Mouse (Mus musculus) kidney, adult 2 months (tissue): ENCODE measurements at regions not wholly inside any gene's neighbourhood (a gene's known extent, or its start where the extent isn't known, plus 50 kb on each side); places are given as distances from the start of the nearest gene placed in this dataset.
A peak's percentile ranks its signal among the peaks of the same experiment; 100 is the strongest.
"Not testable (repeated sequence)": the region's sequence is repeated elsewhere in the genome, so short reads cannot be mapped to it uniquely, and the experiment has no call there.

Experiments used
- DNase-seq: peaks from one replicate; pipeline ENCODE4 v3.0.0; 2021
- H3K27ac ChIP-seq: fragments of 200-500 bp; 2 replicates; pipeline ENCODE4 v1.5.1; 2012; ENCODE audit warnings: low read depth, low read length, control low read depth, inconsistent platforms; ENCODE audit not compliant: insufficient read depth
- H3K27me3 ChIP-seq: fragments of 200-500 bp; replicated peaks from 2 replicates; pipeline ENCODE4 v1.6.1; 2012; ENCODE audit warnings: mild to moderate bottlenecking, moderate library complexity, low read length, inconsistent platforms; ENCODE audit not compliant: control insufficient read depth, insufficient read depth
- H3K36me3 ChIP-seq: fragments of 200-500 bp; 2 replicates; pipeline ENCODE4 v1.6.1; 2012; ENCODE audit warnings: mild to moderate bottlenecking, moderate library complexity, low read length, inconsistent platforms; ENCODE audit not compliant: control insufficient read depth, insufficient read depth
- H3K4me1 ChIP-seq: fragments of 200-500 bp; 2 replicates; pipeline ENCODE4 v1.6.1; 2011; ENCODE audit warnings: low read length; ENCODE audit not compliant: control insufficient read depth, insufficient read depth
- H3K4me3 ChIP-seq: fragments of 200-500 bp; 2 replicates; pipeline ENCODE4 v1.5.1; 2011; ENCODE audit warnings: mild to moderate bottlenecking, low read depth, low read length, control low read depth; ENCODE audit not compliant: insufficient read depth
- CTCF ChIP-seq: fragments of 200-500 bp; conservative IDR thresholded peaks from 2 replicates; pipeline ENCODE4 v1.5.1; 2011; ENCODE audit warnings: low read depth, mild to moderate bottlenecking, control low read depth, low read length, moderate library complexity, mixed read lengths; ENCODE audit not compliant: insufficient read depth, insufficient read length
- POLR2A ChIP-seq: fragments of 200-500 bp; IDR thresholded peaks from one replicate; pipeline ENCODE4 v1.6.1; 2011; ENCODE audit warnings: low read depth, low read length, control low read depth
- WGBS: fragments of 180-500 bp; shearing (Covaris S2); methylation state at CpG from one replicate; pipeline ENCODE4 v1.1.7; 2018; 5-methylcytosine and 5-hydroxymethylcytosine counted together

GRCm38 (mm10) chr10:31143856-31144488, 169.2 kb upstream of the Hddc2 start:
- no peaks in the 10 kb centered on the region for H3K36me3 ChIP-seq
- DNase-seq = no peak
- no peak for TF ChIP-seq CTCF
- no peak for TF ChIP-seq POLR2A
- H3K4me3 ChIP-seq = no peak overlapping the region
- H3K27ac ChIP-seq = no peak overlapping the region
- H3K4me1 ChIP-seq = no peaks in the 10 kb centered on the region
- H3K27me3 ChIP-seq = no peaks in the 10 kb centered on the region

GRCm38 (mm10) chr10:31144489-31144872, 168.7 kb upstream of the Hddc2 start:
- WGBS = 83% methylated on average over 3 of the region's 3 CpGs
- H3K4me3 ChIP-seq = no peak overlapping the region
- H3K36me3 ChIP-seq = no peaks in the 10 kb centered on the region
- DNase-seq = no peak
- H3K27me3 ChIP-seq = no peaks in the 10 kb centered on the region
- no peaks in the 10 kb centered on the region for H3K4me1 ChIP-seq
- TF ChIP-seq CTCF (no peak), POLR2A (no peak)
- H3K27ac ChIP-seq = no peak overlapping the region

GRCm38 (mm10) chr10:31173169-31173686, 140.0 kb upstream of the Hddc2 start:
- Histone ChIP-seq H3K36me3 (no peaks in the 10 kb centered on the region), H3K27me3 (no peaks in the 10 kb centered on the region), H3K4me1 (no peaks in the 10 kb centered on the region), H3K4me3 (no peak overlapping the region), H3K27ac (no peak overlapping the region)
- WGBS = 30% methylated on average over 15 of the region's 15 CpGs
- peak; percentile 57 for DNase-seq
- TF ChIP-seq POLR2A = no peak
- no peak for TF ChIP-seq CTCF

GRCm38 (mm10) chr10:31189577-31189976, 123.6 kb upstream of the Hddc2 start:
- Histone ChIP-seq H3K27ac (no peak overlapping the region), H3K36me3 (no peaks in the 10 kb centered on the region), H3K4me3 (no peak overlapping the region), H3K27me3 (no peaks in the 10 kb centered on the region), H3K4me1 (no peaks in the 10 kb centered on the region)
- WGBS = 54% methylated on average over 1 of the region's 1 CpGs
- TF ChIP-seq CTCF (no peak), POLR2A (no peak)
- no peak for DNase-seq

- not testable (repeated sequence) for H3K36me3 ChIP-seq, H3K27me3 ChIP-seq
These were observed 101.0 kb upstream of the Hddc2 start for GRCm38 (mm10) chr10:31212164-31212563.

GRCm38 (mm10) chr10:31212778-31213454, 100.3 kb upstream of the Hddc2 start:
- no peak for DNase-seq
- Histone ChIP-seq H3K4me3 (no peak overlapping the region), H3K27me3 (no peaks in the 10 kb centered on the region), H3K27ac (no peak overlapping the region), H3K36me3 (no peaks in the 10 kb centered on the region), H3K4me1 (no peaks in the 10 kb centered on the region)
- WGBS = 36% methylated on average over 2 of the region's 2 CpGs
- TF ChIP-seq CTCF = no peak
- no peak for TF ChIP-seq POLR2A

More at GRCm38 (mm10) chr10:31212164-31212563, 101.0 kb upstream of the Hddc2 start:
- WGBS = 93% methylated on average over 8 of the region's 8 CpGs
- DNase-seq, H3K27ac ChIP-seq, H3K4me3 ChIP-seq, H3K4me1 ChIP-seq: not testable (repeated sequence)

- no peaks in the 10 kb centered on the region for H3K4me1 ChIP-seq
- H3K27ac ChIP-seq = no peak overlapping the region
- no peak for TF ChIP-seq POLR2A
- no peak for TF ChIP-seq CTCF
- DNase-seq = no peak
- no peak overlapping the region for H3K4me3 ChIP-seq
- no peaks in the 10 kb centered on the region for H3K36me3 ChIP-seq
- WGBS = 39% methylated on average over 1 of the region's 1 CpGs
- H3K27me3 ChIP-seq = no peaks in the 10 kb centered on the region
These were observed 91.3 kb upstream of the Hddc2 start for GRCm38 (mm10) chr10:31221902-31222301.

- 96% methylated on average over 3 of the region's 3 CpGs for WGBS
- no peaks in the 10 kb centered on the region for H3K27me3 ChIP-seq
- no peak overlapping the region for H3K27ac ChIP-seq
- no peak for TF ChIP-seq CTCF
- TF ChIP-seq POLR2A = no peak
- no peaks in the 10 kb centered on the region for H3K36me3 ChIP-seq
- DNase-seq = no peak
- no peaks in the 10 kb centered on the region for H3K4me1 ChIP-seq
- no peak overlapping the region for H3K4me3 ChIP-seq
These were observed 84.1 kb upstream of the Hddc2 start for GRCm38 (mm10) chr10:31229078-31229477.
